Mouse (Mus musculus): ENCODE results near the gene Olfr20.
"Not testable (repeated sequence)": the region's sequence is repeated elsewhere in the genome, so short reads cannot be mapped to it uniquely, and the experiment has no call there.

Gene Olfr20

DNA sequence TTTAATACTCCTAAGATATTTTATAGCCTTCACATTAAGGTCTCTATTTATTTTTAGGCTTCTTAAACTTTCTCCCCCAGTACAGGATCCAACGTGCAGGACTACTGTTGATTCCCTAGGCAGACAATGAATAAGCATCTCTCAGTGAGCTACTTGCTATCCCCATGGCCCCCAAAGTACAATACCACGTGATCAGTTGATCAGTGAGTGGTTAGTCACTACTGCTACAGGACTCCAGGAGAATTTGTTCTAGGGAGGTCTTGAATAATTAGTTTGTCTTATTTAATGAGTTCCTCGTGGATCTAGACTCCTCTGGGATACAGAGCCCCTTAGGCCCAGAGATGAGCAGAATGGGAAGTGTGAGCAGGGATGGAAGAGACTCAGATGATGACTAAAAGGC lies at the start of gene Olfr20:
Gene Olfr20 (plus strand): TSS at position 301 of the 400 bp plus-strand sequence.
- in situ Hi-C loops (cut with MboI; ENCODE audit: low sequenced_read_pairs) = no loop called here

DNA sequence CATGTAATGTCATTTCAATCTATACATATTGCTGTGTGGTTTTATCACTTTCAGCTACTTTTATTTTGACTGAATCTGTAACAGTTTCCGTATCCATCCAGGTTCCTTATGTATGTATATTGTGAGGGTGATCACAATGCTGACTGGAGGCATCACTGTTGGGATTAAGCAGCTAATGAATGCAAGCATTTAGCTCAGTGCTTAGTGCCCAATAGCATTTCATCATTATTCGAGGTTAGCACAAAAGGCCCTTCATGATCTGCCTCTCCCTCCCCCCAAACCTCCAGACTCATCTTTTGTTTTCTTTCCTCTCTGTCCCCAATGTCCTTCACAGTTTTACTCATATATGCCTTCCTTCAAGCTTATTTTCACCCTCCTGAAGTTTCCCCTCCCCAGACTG lies 47.5 kb upstream of the Olfr20 start:
- in situ Hi-C loops (cut with MboI; ENCODE audit: low sequenced_read_pairs) = no loop called here

DNA sequence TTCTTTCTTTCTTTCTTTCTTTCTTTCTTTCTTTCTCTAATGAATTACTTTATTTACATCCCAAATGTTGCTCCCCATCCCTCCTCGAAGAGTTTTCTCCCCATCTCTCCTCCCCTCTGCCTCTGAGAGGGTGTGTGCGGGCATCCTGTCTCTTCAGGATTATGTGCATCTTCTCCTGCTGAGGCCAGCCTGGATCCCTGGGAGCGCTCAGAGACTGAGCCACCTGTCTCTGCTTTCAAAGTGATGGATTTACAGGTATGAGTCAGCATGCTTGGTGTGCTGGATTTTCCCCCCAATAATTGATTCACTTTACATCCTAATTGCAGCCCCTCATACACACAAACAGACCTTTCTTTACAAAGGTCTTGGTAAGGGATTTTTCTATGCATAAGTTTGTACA lies 34.6 kb upstream of the Olfr20 start:
- in situ Hi-C loops (cut with MboI; ENCODE audit: low sequenced_read_pairs) = no loop called here

DNA sequence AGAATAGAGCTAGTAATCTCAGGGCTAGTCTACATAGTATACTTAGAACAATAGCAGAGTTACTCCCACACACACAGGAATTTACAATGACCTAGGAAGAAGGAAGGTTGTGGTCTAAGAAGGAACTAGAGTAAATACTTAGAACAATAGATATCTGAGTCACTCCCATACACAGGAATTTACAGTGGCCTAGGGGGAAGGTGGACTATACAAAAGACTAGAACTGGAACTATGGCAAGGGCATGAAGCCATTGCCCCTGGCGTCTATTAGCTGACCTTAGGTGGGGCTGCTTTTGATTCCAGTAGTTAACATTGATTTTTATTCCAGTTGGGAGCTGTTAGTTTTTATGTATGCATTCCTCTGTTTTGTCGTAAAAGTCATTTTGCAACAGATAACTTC lies 32.0 kb upstream of the Olfr20 start:
- in situ Hi-C loops (cut with MboI; ENCODE audit: low sequenced_read_pairs) = not testable (repeated sequence)

DNA sequence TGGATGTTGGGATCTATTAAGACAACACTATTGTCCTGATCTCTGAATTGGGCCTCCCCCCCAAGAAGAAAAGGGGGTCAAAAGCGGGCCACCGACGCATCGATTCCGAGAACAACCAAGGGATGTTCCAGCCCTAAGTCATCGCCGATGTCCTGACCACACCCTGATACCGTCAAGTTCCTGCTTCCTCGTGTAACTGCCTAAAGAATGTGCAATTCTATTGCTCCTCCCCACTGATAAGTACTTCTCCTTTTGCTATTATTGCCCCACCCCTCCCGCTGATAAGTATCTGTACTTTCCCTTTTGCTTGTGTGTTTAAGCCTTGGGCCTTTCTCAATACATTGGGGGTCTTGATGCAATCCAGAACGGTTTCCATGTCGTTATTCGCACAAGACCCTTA lies 29.5 kb upstream of the Olfr20 start:
- in situ Hi-C loops (cut with MboI; ENCODE audit: low sequenced_read_pairs) = not testable (repeated sequence)

DNA sequence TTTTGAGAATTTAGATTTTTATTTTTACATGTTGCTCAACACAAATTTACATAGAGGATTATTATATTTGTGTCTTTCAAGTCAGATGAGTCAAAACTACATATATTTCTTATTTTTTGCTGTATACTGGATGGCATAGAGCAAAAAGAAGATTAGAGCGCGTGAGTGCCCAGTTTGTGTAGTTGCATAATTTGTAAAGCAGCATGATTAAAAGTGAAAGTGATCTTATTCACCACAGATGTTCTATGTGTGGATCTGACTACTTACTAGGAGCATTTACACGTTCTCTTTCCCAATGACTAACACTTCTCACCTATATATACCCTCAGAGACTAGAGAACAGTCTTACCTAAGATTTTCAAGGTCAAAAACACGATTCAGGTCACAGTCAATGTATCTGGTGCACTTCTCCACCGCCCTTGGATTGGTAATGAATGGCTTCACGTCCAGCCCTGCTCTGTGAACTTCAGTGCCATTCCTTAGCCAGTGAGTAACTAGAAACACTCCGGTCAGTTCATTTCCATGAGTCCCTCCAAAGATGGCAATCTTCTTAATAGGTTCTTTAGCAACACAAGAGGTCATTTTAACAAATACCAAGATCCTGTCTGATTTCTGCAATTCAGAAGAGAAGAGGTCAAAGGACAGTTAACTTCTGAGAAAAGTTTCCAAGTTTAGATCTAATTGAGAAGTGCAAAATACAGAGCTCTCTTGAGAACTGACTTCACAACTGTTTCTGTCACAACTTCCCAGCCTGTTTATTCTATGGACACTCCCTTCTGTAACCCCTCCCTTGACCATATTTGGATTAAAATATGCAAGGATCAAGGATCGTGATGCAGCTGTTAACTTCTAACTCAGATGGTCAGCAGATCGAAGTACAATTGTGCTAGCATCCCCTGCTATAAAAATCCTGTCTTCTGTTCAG lies 26.4 kb upstream of the Olfr20 start:
- in situ Hi-C loops (cut with MboI; ENCODE audit: low sequenced_read_pairs) = no loop called here

DNA sequence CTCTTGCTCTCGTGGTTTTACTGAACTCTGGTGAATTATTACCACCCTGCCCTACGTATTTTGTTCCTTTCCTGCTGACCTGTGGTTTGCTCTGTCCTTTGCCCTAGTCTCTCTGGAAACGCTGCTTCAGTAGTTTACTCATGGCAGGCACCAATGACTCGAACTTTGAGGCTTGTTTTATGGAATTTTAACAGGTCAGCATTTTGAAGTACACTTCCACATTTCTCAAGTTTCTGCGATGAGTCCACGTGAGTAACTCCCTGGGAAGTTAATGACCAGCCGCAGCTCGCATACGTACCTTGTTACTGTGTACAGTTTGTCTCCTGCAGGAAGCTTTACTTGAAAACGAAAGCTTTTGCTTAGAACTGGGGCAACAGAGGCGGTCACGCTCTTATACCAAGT lies 24.1 kb upstream of the Olfr20 start:
- in situ Hi-C loops (cut with MboI; ENCODE audit: low sequenced_read_pairs) = no loop called here

DNA sequence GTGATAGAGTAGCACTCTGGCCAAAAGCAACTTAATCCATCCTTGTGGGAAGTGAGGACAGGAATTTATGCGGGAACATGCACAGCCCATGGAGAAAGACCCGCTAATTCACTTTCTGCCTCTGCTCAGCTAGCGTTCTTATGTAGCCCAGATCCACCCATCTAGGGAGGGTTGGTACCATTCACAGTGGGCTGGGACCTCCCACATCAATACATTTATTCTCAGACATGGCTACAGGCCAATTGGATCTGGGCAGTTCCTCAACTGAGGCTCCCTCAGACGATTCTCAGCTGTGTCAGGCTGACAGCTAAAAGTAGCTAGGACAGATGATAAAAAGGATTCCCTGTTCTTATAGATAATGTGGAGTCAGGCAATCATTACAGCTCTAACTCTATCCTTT lies 23.2 kb upstream of the Olfr20 start:
- in situ Hi-C loops (cut with MboI; ENCODE audit: low sequenced_read_pairs) = no loop called here

DNA sequence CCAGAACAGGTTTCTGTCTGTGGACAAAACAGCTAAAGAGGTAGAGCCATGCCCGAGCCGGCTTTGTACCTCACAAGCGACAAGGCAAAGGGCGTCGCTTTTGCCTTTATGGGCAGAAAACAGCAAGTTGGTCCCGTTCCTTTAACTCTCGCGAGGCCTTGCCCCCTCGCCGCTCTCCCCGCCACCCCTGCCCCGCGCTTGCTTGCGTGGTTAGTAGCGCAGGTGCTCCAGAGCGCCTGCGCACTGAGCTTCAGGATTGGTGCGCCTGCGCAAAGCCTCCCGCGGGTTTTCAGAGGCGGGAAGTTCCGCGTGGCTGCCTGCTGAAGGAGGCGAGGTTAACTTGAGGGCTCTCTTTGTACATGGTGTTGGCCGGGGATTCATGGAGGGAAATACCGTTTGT lies 21.1 kb upstream of the Olfr20 start, which contains the start of the genes Aspa, Gm49340 and Spata22:
Gene Aspa (minus strand): TSS at position 155 of the 400 bp plus-strand sequence.
Gene Gm49340 (plus strand): TSS at position 300 of the 400 bp plus-strand sequence.
Gene Spata22 (plus strand): TSS at position 300 of the 400 bp plus-strand sequence.
- in situ Hi-C loops (cut with MboI; ENCODE audit: low sequenced_read_pairs) = no loop called here

DNA sequence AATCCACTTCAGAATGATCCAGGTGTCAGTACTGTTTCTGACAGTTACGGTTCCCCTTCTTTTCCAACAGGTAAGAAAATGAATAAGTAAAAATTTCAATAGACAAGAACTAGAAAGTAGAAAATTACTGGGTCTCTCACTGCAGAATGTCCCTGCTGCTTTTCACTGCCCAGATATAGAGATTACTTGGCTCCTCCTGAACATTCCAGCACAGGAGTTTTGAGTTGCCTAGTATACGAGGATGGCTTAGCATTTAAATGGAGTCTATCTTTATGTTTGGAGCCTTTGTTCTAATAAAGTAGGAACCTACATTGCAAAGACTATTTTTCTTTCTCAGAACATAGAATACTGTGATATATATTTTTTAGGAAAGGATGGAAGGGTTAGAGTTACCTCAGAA lies 17.2 kb upstream of the Olfr20 start:
- in situ Hi-C loops (cut with MboI; ENCODE audit: low sequenced_read_pairs) = no loop called here

DNA sequence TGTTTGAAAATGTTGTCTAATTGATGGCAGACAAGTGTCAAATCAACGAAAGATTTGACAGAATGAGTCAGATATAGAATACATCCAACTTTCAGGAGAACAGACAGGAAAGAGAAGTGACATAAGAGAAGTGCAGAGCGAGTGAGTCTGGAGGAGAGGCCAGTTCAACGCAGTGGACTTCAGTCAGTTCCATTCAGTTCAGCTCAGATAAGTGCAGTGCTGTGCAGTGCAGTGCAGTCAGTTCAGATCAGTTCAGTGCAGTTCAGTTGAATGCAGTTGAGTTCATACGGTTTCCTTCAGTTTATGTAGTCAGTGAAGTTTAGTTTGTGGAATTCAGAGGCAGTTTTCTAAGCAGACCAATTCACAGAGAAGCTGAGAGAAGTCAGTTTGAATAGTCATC lies 13.7 kb upstream of the Olfr20 start:
- in situ Hi-C loops (cut with MboI; ENCODE audit: low sequenced_read_pairs) = no loop called here

DNA sequence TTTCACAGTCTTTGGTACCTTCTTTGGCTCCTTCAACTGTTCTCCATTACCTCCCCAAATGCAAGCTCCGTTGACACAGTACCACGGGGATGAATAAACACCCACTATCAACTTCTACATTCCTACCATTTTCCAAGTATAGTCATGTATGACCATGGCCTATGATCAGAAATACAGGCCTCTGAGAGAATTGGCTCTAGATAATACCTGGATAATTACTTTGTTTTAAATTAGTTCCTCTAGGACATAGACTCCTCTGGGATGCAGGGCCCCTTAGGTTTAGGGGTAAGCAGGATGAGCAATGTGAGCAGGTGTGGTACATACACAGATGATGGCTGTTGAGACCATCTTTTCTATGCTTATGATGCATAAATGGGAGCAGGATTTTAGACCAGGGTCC lies 20.4 kb downstream of the Olfr20 start, which contains the start of gene Olfr376:
Gene Olfr376 (plus strand): TSS at position 301 of the 400 bp plus-strand sequence.
- in situ Hi-C loops (cut with MboI; ENCODE audit: low sequenced_read_pairs) = no loop called here

DNA sequence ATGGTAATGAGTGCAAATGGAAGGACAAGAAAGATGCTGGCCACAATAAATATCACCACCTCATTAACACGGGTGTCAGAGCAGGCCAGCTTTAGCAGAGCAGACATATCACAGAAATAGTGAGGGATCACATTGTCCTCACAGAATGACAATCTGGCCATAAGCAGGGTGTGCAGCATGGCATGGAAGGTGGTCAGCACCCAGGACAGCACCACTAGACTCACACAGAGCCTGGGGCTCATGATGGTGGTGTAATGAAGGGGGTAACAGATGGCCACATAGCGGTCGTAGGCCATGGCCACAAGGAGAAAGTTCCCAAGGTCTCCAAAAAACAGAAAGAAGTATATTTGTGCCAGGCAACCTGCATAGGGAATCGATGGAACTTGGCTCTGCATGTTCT lies 44.8 kb downstream of the Olfr20 start:
- in situ Hi-C loops (cut with MboI; ENCODE audit: low sequenced_read_pairs) = no loop called here

DNA sequence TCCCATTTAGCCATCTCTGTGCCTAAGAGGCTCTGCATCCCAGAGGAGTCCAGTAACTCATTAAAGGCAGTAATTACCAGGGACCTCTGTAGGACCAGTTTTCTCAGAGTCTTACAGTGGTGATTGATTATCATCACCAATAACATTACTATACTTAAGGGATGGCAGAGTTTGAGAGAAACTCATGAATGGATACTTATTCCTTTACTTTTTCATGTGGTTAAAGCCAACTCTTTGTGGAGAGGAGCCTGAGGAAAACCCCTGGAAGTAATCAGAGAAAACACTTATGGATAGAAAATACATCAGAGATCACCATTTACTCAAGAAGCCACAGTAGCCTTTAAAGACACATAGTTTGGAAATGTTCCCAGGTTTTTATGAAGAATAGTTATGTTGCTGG lies 48.9 kb downstream of the Olfr20 start, which contains the start of gene Olfr1:
Gene Olfr1 (minus strand): TSS at position 101 of the 400 bp plus-strand sequence.
- in situ Hi-C loops (cut with MboI; ENCODE audit: low sequenced_read_pairs) = no loop called here
